Mouse (Mus musculus) midbrain, embryonic 16.5 days (tissue): Measurements from ENCODE around the gene Kif4. TPM values are rescaled to one million over a fixed set of nuclear protein-coding genes. Genes with fewer than 3 reads are reported as not detected.

Experiments
- polyA plus RNA-seq: library from polyadenylated mRNA; unstranded; fragments of >200 nt; fragmentation: Nextera tagmentation; extraction: Ambion mirVana; gene quantifications from 2 replicates; pipeline ENCODE4 v1.2.1, GENCODE M21; 2015

Gene Kif4
- polyA plus RNA-seq, 1 experiment from 2014 or later, result 2.8 TPM

Other genes with a start within 250 kb of the Kif4 start
- not detected in 2 replicates for gene Otud6a, start 196.7 kb upstream of the Kif4 start, polyA plus RNA-seq
- gene Awat2, start 183.0 kb upstream of the Kif4 start, polyA plus RNA-seq, result 0.11 TPM in 1 of 2 replicates, not detected in the other
- gene Igbp1, start 131.4 kb upstream of the Kif4 start, polyA plus RNA-seq, result 24.1 and 25.2 TPM in 2 replicates
- not detected in 2 replicates for gene Dgat2l6, start 100.9 kb upstream of the Kif4 start, polyA plus RNA-seq
- not detected in 2 replicates for gene Awat1, start 53.5 kb upstream of the Kif4 start, polyA plus RNA-seq
- not detected in 2 replicates for gene P2ry4, start 30.9 kb upstream of the Kif4 start, polyA plus RNA-seq
- gene Arr3, start 20.2 kb upstream of the Kif4 start, polyA plus RNA-seq, result not detected in 2 replicates
- 89.7 and 93.0 TPM in 2 replicates for gene Pdzd11, start 831 bp downstream of the Kif4 start, polyA plus RNA-seq
- 41.6 and 54.6 TPM in 2 replicates for gene Gdpd2, start 104.1 kb downstream of the Kif4 start, polyA plus RNA-seq
- gene Dlg3, start 142.0 kb downstream of the Kif4 start, polyA plus RNA-seq, result 8.0 and 10.5 TPM in 2 replicates